Mouse (Mus musculus) G1E (cell line): ENCODE measurements around the gene Socs7.

Experiments
- CTCF ChIP-seq: IDR thresholded peaks from 2 replicates; pipeline ENCODE4 v1.5.1; 2012; ENCODE audit warnings: low read depth, low read length, inconsistent platforms, mixed read lengths
- POLR2AphosphoS5 ChIP-seq: IDR thresholded peaks from 2 replicates; pipeline ENCODE4 v1.6.1; 2012; ENCODE audit warnings: low read depth, low read length, inconsistent platforms; ENCODE audit not compliant: insufficient replicate concordance
- TAL1 ChIP-seq: conservative IDR thresholded peaks from 2 replicates; pipeline ENCODE4 v1.6.1; 2012; ENCODE audit warnings: low read depth, low read length, inconsistent platforms, mixed read lengths

DNA sequence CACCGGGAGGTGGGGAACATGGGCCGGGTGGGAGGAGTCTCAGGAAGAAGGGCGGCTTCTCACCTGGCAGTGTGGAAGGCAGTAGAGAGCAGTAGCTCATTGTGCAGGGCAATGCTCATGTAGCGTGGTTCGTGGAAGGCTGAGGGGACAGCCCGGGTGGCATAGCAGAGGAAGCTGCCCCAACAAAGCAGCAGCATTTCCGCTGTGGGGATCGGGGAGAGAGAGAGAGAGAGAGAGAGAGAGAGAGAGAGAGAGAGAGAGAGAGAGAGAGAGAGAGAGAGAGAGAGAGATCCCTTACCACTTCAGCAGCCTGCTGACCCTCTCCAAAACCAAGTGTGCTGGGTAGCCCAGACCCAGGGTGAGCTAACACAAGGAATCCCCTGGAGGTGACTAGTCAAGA is 19.2 kb upstream of the Socs7 start:
- TF ChIP-seq CTCF, result no peak
- TF ChIP-seq TAL1, result no peak
- no peak for TF ChIP-seq POLR2AphosphoS5
